ENCODE assay signal across 9 mouse cellular contexts in genomic region chr2:153607870-153608515, GRCm38 (mm10). TPM values are rescaled to one million over a fixed set of nuclear protein-coding genes. Genes with fewer than 3 reads are reported as not detected.
DNase-seq lines count a peak whose midpoint lies in the region; ATAC-seq and TF ChIP-seq lines count a peak whose summit lies in the region.
"Had no signal": no experiment of that assay in that cellular context is flagged by ENCODE, and none has a peak within 500 bp of the region (broad histone marks: within the 10 kb centered on the region; RNA-seq: fewer than 3 reads in every experiment).

No protein-coding gene starts in this region.

- ATAC-seq in liver, postnatal 0 days = peak; percentile 82
- no peak for ATAC-seq in neural tube, embryonic 15.5 days (ENCODE audit: low FRiP score)

- 38% methylated on average over 13 of the region's 13 CpGs for WGBS in liver, postnatal 0 days (ENCODE audit: insufficient replicate concordance)
- WGBS in neural tube, embryonic 15.5 days = 77% methylated on average over 13 of the region's 13 CpGs

- H3K9ac ChIP-seq in liver, postnatal 0 days (replicated peaks) = peak overlapping the region; percentile 17
- H3K9ac ChIP-seq in neural tube, embryonic 15.5 days (replicated peaks) = no peak overlapping the region
- H3K9ac ChIP-seq: embryonic facial prominence, embryonic 15.5 days had no signal

- peaks cover 37% of the 10 kb centered on the region for H3K4me1 ChIP-seq in liver, postnatal 0 days (ENCODE audit: insufficient read depth)
- peaks cover 23% of the 10 kb centered on the region for H3K4me1 ChIP-seq in neural tube, embryonic 15.5 days

- H3K27me3 ChIP-seq in liver, postnatal 0 days (ENCODE audit: insufficient read depth, low read length) = no peaks in the 10 kb centered on the region
- no peaks in the 10 kb centered on the region for H3K27me3 ChIP-seq in neural tube, embryonic 15.5 days (replicated peaks)
- H3K27me3 ChIP-seq: embryonic facial prominence, embryonic 15.5 days had no signal

- TF ChIP-seq EP300 in liver, postnatal 0 days (IDR thresholded peaks at IDR 0.05; ENCODE audit: low read depth) = peak; percentile 62

- H3K4me3 ChIP-seq in liver, postnatal 0 days (ENCODE audit: low read depth, low read length) = no peak overlapping the region
- no peak overlapping the region for H3K4me3 ChIP-seq in neural tube, embryonic 15.5 days (replicated peaks)
- H3K4me3 ChIP-seq: embryonic facial prominence, embryonic 15.5 days had no signal

- peak overlapping the region; percentile 70 for H3K27ac ChIP-seq in liver, postnatal 0 days (ENCODE audit: low read depth)
- no peak overlapping the region for H3K27ac ChIP-seq in neural tube, embryonic 15.5 days (replicated peaks)
- H3K27ac ChIP-seq: embryonic facial prominence, embryonic 15.5 days had no signal

- DNase-seq in adrenal gland, adult (ENCODE audit: inconsistent age in 2 of 2, low spot score in 1 of 2) = peak; percentile 60 to 89
- DNase-seq in adrenal gland, postnatal 4 days (ENCODE audit: low spot score in 2 of 2) = no peak
- peak; percentile 88 for DNase-seq in 416B (ENCODE audit: low read depth)
- DNase-seq in cerebellum, adult 11-12 months = peak; percentile 92
- peak; percentile 44 to 46 for DNase-seq in heart, adult 9 months (ENCODE audit: low spot score in 2 of 2)
- DNase-seq in liver, postnatal 0 days = peak; percentile 71
- DNase-seq in thymus, postnatal 0 days (ENCODE audit: low spot score) = peak; percentile 65

- no peak for TF ChIP-seq CTCF in liver, postnatal 0 days (IDR thresholded peaks at IDR 0.05; ENCODE audit: low read depth)

- no peaks in the 10 kb centered on the region for H3K9me3 ChIP-seq in liver, postnatal 0 days (ENCODE audit: low read length)
- H3K9me3 ChIP-seq in neural tube, embryonic 15.5 days (replicated peaks) = no peaks in the 10 kb centered on the region
- H3K9me3 ChIP-seq: embryonic facial prominence, embryonic 15.5 days had no signal

- no peaks in the 10 kb centered on the region for H3K36me3 ChIP-seq in liver, postnatal 0 days (replicated peaks; ENCODE audit: insufficient read depth, low read length)
- H3K36me3 ChIP-seq in neural tube, embryonic 15.5 days = no peaks in the 10 kb centered on the region
- H3K36me3 ChIP-seq: embryonic facial prominence, embryonic 15.5 days had no signal

- peak overlapping the region; percentile 36 for H3K4me2 ChIP-seq in liver, postnatal 0 days (ENCODE audit: low read depth, low read length)
- H3K4me2 ChIP-seq in neural tube, embryonic 15.5 days = no peak overlapping the region
- H3K4me2 ChIP-seq: embryonic facial prominence, embryonic 15.5 days had no signal

RNA-seq across cellular contexts. Expression of gene Commd7, which starts 24.6 kb away (rescaled TPM):
- 10 to 100 TPM; 44.2 to 45.8 TPM for total RNA-seq in adrenal gland, postnatal 4 days (2021)
- 31.2 and 32.9 TPM in 2 replicates for polyA plus RNA-seq in liver, postnatal 0 days (2015; fragmentation: Nextera tagmentation; extraction: Ambion mirVana)
- 88.5 and 89.0 TPM in 2 replicates for polyA plus RNA-seq in thymus, postnatal 0 days (2015; fragmentation: Nextera tagmentation; extraction: Ambion mirVana)
- polyA plus RNA-seq in neural tube, embryonic 15.5 days (2015; fragmentation: Nextera tagmentation; extraction: Ambion mirVana) = 91.2 and 94.4 TPM in 2 replicates

RNA-seq across cellular contexts. Expression of gene Dnmt3b, which starts 41.3 kb away (rescaled TPM):
- total RNA-seq in adrenal gland, postnatal 4 days (2021) = 1 to 10 TPM; 6.7 to 8.2 TPM
- 4.8 and 5.3 TPM in 2 replicates for polyA plus RNA-seq in liver, postnatal 0 days (2015; fragmentation: Nextera tagmentation; extraction: Ambion mirVana)
- polyA plus RNA-seq in thymus, postnatal 0 days (2015; fragmentation: Nextera tagmentation; extraction: Ambion mirVana) = 17.9 and 19.3 TPM in 2 replicates
- 3.4 and 11.5 TPM in 2 replicates for polyA plus RNA-seq in neural tube, embryonic 15.5 days (2015; fragmentation: Nextera tagmentation; extraction: Ambion mirVana)

Comparison
In these comparisons a context has a peak if more than half of its experiments do, and no peak if none do; other contexts are left out.
1. DNase-seq: peak in adrenal gland, adult (2 of 2), 416B (single experiment), cerebellum, adult 11-12 months (single experiment), heart, adult 9 months (2 of 2), liver, postnatal 0 days (single experiment) and thymus, postnatal 0 days (single experiment); none in adrenal gland, postnatal 4 days (0 of 2).